Mouse (Mus musculus): ENCODE data around the gene 5730480H06Rik.

Gene 5730480H06Rik

GRCm38 (mm10) chr5:48327652-48328051, at the start of gene 5730480H06Rik:
Gene 5730480H06Rik (plus strand): TSS chr5:48327952.
- no peak for DNase-seq (ENCODE audit: low spot score in 2 of 2)

DNA sequence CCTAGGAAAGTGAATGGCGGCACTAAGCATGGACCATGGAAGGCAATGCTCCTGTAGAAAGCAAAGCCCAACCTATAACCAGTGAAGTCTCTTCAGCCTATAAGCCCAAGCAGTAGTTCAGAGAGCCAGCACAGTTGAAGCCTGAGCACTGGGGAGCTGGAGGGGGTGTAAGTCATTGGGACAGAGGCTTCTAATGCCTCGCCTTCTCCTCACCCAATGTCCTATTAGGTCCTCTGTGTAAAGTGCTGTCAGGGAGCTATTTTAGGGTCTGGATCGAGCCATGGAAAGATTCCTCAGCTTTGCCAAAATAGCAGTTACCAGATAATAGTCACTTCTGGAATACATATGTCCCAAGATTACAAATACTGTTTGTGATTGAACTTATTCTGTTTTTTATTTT, 26.6 kb upstream of the 5730480H06Rik start:
- DNase-seq (ENCODE audit: low spot score in 2 of 2): no peak

GRCm38 (mm10) chr5:48315057-48315602, 12.6 kb upstream of the 5730480H06Rik start:
- no peak for DNase-seq (ENCODE audit: low spot score in 2 of 2)

GRCm38 (mm10) chr5:48320597-48320996, 7.2 kb upstream of the 5730480H06Rik start:
- DNase-seq (ENCODE audit: low spot score in 2 of 2): no peak

- no peak for DNase-seq (ENCODE audit: low spot score in 2 of 2)
Measured at GRCm38 (mm10) chr5:48326221-48326620, 1.5 kb upstream of the 5730480H06Rik start.

- no peak for DNase-seq (ENCODE audit: low spot score in 2 of 2)
Measured at GRCm38 (mm10) chr5:48329751-48330150, 2.0 kb downstream of the 5730480H06Rik start.

- no peak for DNase-seq (ENCODE audit: low spot score in 2 of 2)
Measured at GRCm38 (mm10) chr5:48330817-48331216, 3.1 kb downstream of the 5730480H06Rik start.

DNA sequence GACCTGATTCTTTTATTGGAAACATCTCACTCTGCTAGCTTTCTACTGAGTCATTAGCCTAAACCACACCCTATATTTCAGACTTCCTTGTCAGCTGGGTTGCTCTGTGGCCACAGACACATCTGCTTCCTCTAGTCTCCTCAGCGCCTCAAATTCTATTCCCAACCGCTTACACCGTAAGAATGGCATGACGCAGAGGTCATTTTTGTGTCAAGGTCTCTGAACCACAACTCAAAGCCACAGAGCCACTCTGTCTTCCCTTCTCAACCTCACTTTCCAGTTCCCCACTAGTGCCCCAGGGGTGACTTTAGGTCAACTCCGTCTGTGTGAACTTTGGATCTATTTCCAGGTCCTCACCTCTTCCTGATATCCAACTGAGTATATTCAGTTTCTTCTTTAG, 3.7 kb downstream of the 5730480H06Rik start:
- no peak for DNase-seq (ENCODE audit: low spot score in 2 of 2)

DNA sequence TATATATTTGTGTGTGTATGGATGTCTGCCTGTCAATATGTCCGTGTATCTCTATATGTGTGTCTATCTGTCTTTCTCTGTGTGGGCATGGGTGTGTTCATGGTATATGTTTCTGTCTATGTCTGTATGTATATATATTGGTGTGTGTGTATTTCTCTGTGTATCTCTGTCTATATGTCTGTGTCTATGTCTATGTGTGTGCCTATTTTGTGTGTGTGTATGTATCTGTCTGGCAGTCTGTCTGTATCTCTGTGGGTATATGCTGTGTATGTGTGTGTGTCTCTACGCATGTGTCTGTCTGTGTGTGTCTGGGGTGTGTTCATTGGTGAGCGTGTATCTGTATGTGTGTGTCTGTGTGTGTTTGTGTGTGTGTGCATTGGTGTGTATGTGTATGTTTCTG, 5.7 kb downstream of the 5730480H06Rik start:
- no peak for DNase-seq (ENCODE audit: low spot score in 2 of 2)

DNA sequence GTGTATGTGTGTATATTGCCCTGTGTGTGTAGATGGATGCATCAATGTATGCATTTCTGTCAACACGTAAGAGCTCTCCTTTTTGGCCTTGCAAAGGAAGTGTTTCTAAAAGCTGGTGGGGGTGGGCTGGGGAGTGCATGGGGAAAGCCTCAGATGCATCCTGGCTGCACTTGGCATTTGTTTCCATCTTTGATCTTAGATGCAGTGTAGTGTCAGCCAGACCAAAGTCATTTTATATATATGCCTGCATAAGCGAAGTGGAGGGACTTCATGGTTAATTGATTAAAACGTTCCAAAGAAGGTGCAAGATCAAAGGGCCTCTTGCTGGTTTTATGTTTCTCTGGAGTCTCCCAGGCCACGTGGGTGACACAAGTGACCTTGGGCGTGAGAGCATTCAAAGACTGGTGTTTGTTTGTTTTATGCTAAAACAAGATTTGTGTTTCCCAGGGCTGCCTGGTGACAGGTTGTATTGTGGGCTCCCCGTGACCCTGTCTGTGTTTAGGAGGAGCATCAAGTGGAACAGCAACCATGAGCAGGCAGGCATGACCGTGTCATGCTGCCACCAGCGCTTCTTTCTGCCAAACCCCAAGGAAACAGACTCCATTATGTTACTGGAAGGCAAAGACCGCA, 6.2 kb downstream of the 5730480H06Rik start:
- no peak for DNase-seq (ENCODE audit: low spot score in 2 of 2)

GRCm38 (mm10) chr5:48340808-48341433, 13.2 kb downstream of the 5730480H06Rik start:
- DNase-seq (ENCODE audit: low spot score in 2 of 2): no peak

DNA sequence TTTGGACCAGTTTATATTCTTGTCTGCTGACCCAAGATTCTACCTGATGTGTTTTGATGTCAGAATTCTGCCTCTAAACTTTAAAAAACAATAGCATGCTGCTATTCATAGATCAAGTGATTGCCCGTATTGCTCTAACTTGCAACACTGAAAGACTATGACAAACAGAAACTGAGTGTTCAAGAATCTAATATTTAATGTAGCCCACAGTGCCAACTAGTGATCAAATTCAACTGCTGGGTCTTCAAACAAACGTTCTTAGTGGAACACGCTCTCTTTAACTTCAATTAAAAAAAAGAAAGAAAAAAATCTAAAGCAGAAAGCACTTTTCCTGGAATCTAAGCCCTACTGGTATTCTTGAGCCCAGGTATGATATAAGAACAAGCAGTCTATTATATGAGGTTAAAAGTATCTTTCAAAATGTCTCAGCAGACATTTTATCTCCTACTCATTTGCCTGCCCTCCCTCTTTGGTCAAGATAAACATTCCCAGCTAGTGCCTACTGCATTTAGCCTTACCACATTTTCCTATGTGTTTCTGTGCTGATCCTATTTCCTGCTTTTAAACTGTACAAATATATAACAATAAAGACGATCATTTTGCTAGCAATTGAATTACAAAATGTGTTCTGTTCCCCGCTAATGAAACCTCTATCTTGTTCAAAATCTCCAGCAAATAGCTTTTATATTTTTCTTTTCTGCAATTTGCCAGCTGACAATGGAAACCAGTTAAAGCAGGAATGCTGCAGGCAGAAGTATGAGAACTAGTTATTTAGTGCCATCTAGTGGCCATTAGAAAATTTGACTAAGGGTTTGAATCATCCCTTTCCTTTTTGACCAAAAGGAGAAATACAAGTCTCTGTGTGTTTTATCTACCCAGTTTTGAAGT, 17.6 kb downstream of the 5730480H06Rik start:
- DNase-seq (ENCODE audit: low spot score in 2 of 2): no peak

GRCm38 (mm10) chr5:48345983-48346648, 18.4 kb downstream of the 5730480H06Rik start:
- no peak for DNase-seq (ENCODE audit: low spot score in 2 of 2)

DNA sequence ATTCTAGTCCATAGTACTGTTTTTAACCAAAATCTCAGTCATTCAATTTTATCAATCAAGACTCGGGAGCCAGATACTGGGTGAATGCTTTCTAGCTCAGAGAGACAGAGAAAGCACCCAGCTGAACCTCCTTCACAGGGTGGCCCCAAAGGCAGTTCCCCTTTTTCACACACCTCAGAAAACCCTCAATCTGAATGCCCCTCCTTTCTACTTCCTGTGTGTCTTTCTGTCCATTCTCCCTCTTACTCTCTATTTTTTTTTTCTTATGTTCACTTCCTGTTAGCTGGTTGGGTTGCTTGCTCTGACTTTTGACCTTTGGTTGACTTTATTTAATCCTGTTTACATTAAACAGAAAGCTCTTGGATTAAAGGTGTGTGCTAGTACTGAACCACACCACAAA, 21.6 kb downstream of the 5730480H06Rik start:
- DNase-seq (ENCODE audit: low spot score in 2 of 2): no peak

- peak; percentile 71 to 88 for DNase-seq (ENCODE audit: low spot score in 2 of 2)
Measured at GRCm38 (mm10) chr5:48371890-48372766, 44.4 kb downstream of the 5730480H06Rik start.

GRCm38 (mm10) chr5:48402497-48402896, 74.7 kb downstream of the 5730480H06Rik start:
- DNase-seq (ENCODE audit: low spot score in 2 of 2): no peak

GRCm38 (mm10) chr5:48408276-48408675, 80.5 kb downstream of the 5730480H06Rik start:
- DNase-seq (ENCODE audit: low spot score in 2 of 2): no peak

- no peak for DNase-seq (ENCODE audit: low spot score in 2 of 2)
Measured at GRCm38 (mm10) chr5:48410348-48410747, 82.6 kb downstream of the 5730480H06Rik start.

- DNase-seq (ENCODE audit: low spot score in 2 of 2): no peak
Measured at GRCm38 (mm10) chr5:48411462-48411861, 83.7 kb downstream of the 5730480H06Rik start.

DNA sequence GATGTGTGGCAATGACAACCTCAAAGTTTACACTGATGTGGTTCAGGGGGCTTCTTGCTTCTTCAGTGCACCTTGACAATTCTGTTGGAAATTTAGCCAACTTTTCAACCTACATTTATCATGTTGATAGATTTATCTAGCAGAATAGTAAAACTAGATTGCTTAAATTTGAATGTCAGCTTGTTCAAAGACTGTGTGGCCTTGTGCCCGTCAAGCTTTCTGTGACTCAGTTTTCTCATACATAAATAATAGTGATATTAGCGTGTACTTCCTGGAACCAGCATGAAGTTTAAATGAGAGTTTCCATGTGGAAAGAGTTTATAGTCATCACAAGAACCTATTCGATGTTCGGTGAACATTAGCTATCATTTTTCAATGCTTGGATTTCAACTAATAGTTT, 84.5 kb downstream of the 5730480H06Rik start:
- DNase-seq (ENCODE audit: low spot score in 2 of 2): no peak

DNA sequence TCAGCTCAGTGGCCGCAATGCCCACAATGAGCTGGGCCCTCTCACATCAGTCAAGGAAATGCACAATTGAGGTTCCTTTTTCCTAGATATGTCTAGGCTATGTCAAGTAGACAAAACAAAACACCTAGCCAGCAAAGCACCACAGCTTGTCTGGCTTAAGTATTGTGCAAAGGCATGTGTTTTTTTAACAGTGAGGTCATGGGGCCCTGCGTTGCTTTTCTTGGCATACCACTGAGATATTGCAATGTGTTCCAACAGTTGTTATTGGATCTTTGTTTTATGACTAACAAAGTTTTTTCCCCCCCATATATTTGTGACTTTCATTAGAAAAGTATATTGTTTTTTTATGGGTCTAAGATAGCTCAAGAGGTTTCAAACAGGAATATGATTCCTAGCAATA, 92.0 kb downstream of the 5730480H06Rik start:
- no peak for DNase-seq (ENCODE audit: low spot score in 2 of 2)

All from spleen, postnatal 14 days (tissue).